Mouse (Mus musculus): ENCODE data around the gene Kcmf1.
"Not testable (repeated sequence)": the region's sequence is repeated elsewhere in the genome, so short reads cannot be mapped to it uniquely, and the experiment has no call there.

Kcmf1 gene

GRCm38 (mm10) chr6:72899201-72899780 lies 488 bp downstream of the Kcmf1 start:
- peak; percentile 64 for DNase-seq (ENCODE audit: low read depth)

GRCm38 (mm10) chr6:72898244-72899200 lies 1.3 kb downstream of the Kcmf1 start:
- DNase-seq (ENCODE audit: low read depth): peak; percentile 76

- no peak for DNase-seq (ENCODE audit: low read depth)
Measured at GRCm38 (mm10) chr6:72895000-72895399, 4.8 kb downstream of the Kcmf1 start.

- no peak for DNase-seq (ENCODE audit: low read depth)
Measured at GRCm38 (mm10) chr6:72891238-72891637, 8.5 kb downstream of the Kcmf1 start.

DNA sequence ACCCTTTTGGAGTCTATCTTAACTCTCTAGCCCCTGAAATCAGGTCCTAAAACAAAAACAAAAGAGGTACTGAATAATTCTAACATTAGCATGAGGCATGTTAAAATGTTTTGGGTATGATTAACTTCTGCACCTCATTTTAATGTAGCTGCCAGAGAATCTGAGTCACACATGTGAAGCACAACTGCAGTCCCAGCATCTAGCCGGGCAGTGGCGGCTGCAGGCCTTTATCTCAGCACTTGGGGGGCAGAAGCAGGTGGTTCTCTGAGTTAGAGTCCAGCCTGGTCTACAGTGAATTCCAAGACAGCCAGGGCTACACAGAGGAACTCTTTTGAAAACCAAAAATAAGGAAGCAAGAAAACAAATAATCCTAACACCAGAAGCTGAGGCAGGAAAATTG lies 11.1 kb downstream of the Kcmf1 start:
- DNase-seq (ENCODE audit: low read depth): no peak

- no peak for DNase-seq (ENCODE audit: low read depth)
Measured at GRCm38 (mm10) chr6:72885268-72885667, 14.5 kb downstream of the Kcmf1 start.

- no peak for DNase-seq (ENCODE audit: low read depth)
Measured at GRCm38 (mm10) chr6:72884767-72885166, 15.0 kb downstream of the Kcmf1 start.

DNA sequence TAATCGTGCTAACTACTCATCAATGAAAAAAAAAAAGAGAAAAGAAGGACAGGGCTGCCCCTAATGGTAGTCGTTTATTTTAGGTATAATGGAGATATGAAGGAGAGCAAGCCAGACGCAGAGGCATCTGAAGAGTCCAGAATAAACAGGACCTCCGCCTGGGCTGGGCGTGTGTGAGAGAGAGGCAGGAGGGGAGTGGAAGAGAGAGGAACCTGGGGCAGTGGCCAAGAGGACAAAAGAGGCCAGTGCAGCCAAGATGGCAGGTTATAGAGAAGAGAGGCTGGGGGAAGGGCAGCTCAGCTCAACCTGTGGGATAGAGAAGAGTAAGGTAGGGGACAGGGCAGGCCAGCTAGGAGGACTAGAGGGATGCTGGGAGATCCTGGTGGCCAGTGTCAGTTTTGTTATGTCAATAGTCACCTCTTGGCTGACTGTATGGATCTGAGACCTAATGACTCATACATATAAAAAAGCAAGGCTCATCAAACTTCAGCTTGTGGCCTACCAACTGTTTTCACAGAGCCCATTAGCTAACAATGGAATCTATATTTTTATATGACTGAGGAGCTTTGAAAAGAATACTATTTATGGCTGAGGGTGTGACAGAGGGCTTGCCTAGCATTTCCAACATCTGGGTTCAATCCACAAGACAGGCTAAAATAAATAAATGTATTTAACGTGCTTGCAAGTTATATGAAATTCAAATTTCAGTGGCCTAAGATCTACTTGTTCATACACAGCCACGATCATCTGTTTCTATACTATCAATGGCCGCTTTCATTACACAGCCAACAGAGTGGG lies 16.9 kb downstream of the Kcmf1 start:
- DNase-seq (ENCODE audit: low read depth): no peak

GRCm38 (mm10) chr6:72882222-72882621 lies 17.6 kb downstream of the Kcmf1 start:
- DNase-seq (ENCODE audit: low read depth): no peak

DNA sequence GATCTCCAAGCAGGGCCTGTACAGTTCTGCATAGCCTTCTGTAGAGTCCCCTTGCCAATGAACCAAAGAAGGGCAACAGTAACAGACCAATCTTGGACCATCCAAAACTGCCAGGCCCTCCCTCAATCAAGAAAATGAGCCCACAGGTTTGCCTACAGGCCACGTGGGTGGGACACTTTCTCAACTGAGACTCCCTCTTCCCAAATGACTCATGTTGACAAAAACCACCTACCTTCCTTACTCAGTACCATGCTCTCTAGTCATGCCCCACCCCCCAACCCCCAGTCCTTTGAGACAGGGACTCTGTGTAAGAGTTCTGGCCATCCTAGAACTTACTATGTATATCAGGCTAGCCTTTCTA lies 18.2 kb downstream of the Kcmf1 start:
- DNase-seq (ENCODE audit: low read depth): no peak

DNA sequence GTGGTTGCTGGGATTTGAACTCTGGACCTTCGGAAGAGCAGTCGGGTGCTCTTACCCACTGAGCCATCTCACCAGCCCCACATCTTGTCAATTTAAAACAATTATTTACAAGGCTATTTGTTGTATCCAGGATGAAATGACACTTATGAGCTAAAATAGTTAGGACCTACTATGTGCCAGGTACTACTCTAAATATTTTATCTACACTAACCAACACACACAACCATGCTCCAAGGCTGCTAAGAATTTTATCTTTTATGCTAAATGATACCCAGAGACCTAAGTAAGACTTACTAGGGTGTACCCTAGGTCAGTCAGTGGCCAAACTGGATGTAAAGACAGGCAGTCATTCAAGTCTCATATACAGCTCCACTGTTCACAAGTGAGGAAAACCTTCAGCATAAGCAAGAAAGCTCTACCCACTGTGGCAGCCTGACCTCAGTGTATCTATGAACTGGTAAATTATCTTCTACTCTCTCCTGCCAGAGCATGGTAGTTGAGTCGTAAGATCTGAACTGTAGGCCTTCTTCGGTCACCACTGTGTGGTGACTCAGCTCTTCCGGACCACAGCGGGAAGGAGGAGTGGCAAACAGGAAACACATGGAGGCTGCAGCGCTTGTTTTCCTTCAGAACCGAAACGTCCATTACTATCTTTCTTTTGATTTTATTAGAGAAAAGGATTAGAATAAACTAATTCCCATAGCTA lies 18.7 kb downstream of the Kcmf1 start:
- DNase-seq (ENCODE audit: low read depth): peak; percentile 75

- no peak for DNase-seq (ENCODE audit: low read depth)
Measured at GRCm38 (mm10) chr6:72876629-72877028, 23.1 kb downstream of the Kcmf1 start.

DNA sequence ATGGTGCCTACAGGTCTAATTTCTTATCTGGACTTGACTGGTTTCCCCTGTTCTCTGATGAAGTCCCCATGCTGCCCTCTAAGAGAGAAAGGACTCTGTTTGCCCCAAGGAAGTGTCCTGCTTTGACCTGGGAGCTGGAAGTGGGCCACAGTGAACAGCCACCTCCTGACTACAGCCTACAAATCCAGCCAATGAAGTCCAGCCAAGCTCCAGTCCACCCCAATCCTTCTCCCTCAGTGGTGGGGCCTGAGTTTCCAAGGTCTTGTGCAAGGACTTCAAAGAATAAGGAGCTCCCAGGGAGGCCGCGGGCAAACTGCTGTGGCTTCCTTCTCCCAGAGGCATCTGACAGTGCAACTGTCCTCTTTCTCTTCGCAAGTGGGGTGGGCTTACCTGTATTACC lies 26.4 kb downstream of the Kcmf1 start:
- no peak for DNase-seq (ENCODE audit: low read depth)

- no peak for DNase-seq (ENCODE audit: low read depth)
Measured at GRCm38 (mm10) chr6:72872276-72872675, 27.5 kb downstream of the Kcmf1 start.

DNA sequence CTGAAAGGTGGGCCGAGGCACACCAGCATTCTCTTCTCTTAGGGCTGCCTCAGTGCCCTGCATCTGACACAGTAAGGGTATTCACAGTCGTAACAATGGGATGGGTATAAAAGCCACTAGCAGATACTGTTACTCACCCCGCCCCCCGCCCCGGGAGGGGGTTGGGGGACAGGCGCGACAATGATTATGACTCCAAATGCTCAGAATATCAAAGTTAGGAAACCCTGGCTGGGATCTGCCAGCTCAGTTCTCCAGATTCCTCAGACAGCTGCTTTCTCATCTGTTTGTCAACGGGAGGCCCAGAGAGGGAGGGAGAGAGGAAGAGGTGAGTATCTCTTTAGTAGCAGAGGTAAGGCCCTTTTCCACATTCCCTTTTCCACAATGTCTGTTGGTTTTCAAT lies 30.2 kb downstream of the Kcmf1 start:
- no peak for DNase-seq (ENCODE audit: low read depth)

- no peak for DNase-seq (ENCODE audit: low read depth)
Measured at GRCm38 (mm10) chr6:72868688-72869087, 31.1 kb downstream of the Kcmf1 start.

GRCm38 (mm10) chr6:72867746-72868145 lies 32.0 kb downstream of the Kcmf1 start:
- no peak for DNase-seq (ENCODE audit: low read depth)

GRCm38 (mm10) chr6:72866232-72866631 lies 33.5 kb downstream of the Kcmf1 start:
- no peak for DNase-seq (ENCODE audit: low read depth)

GRCm38 (mm10) chr6:72862686-72863085 lies 37.1 kb downstream of the Kcmf1 start:
- DNase-seq (ENCODE audit: low read depth): not testable (repeated sequence)

GRCm38 (mm10) chr6:72854256-72854655 lies 45.5 kb downstream of the Kcmf1 start:
- DNase-seq (ENCODE audit: low read depth): no peak

DNA sequence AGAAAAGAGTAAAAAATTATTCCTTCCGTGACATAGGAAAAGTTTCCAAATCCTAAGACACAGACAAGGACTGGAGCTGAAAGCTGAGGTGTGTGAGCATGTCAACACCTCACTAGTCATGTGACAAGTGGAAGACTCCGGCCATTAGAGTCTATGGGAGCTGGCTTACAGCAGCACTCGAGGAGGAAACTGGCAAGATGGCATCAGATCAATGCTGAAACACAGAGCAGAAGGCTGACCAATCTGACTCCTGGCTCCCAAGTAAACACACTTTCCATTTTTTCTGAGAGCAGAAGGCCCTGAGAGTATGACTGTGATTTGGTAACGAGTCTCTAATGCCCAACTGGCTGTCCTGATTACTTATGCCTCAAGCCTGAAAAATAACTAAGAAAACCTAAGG lies 47.6 kb downstream of the Kcmf1 start:
- DNase-seq (ENCODE audit: low read depth): no peak

- DNase-seq (ENCODE audit: low read depth): peak; percentile 58
Measured at GRCm38 (mm10) chr6:72851633-72852032, 48.1 kb downstream of the Kcmf1 start.
